Mouse (Mus musculus): ENCODE data around the gene Usp30.

DNA sequence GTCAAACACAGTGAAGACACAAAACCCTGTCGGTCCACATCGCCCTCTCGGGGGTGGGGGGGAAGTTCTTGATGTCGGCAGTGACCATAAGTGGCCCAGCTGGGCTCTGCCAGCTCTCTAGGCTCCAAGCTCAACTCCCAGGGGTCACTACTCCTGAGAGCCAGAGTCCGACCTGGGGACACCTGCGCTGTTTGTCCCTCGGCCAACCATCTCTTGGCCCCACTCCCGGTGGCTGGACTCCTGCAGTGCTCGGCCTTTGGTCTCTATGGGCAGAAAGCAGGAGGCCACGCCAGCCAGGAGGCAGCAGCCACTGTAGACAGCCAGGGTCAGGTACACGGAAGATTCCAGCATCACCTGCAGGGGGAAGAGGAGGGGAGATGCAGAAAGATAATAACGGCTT lies 37.1 kb upstream of the Usp30 start:
- TF ChIP-seq POLR2A (IDR thresholded peaks at IDR 0.05; ENCODE audit: low read depth, low read length): no peak
- TF ChIP-seq CTCF (IDR thresholded peaks at IDR 0.05; ENCODE audit: extremely low read depth, insufficient read length, insufficient replicate concordance, low read depth, low read length): no peak
